Mouse (Mus musculus) testis, adult 2 months (tissue): ENCODE measurements around the gene Creb5.

Source experiments
- CTCF ChIP-seq: fragments of 200-500 bp; IDR thresholded peaks from 2 replicates; pipeline ENCODE4 v1.5.1; 2012; ENCODE audit warnings: low read depth, mild to moderate bottlenecking, inconsistent platforms, low read length, moderate library complexity; ENCODE audit not compliant: control insufficient read depth, insufficient read depth, insufficient replicate concordance
- POLR2A ChIP-seq: fragments of 200-500 bp; IDR thresholded peaks from 2 replicates; pipeline ENCODE4 v1.6.1; 2012; ENCODE audit warnings: low read depth, mild to moderate bottlenecking, inconsistent platforms, low read length, moderate library complexity; ENCODE audit not compliant: control insufficient read depth

- TF ChIP-seq POLR2A, result no peak
- TF ChIP-seq CTCF, result no peak
These were observed 409.4 kb downstream of the Creb5 start for GRCm38 (mm10) chr6:53696471-53696870.
